ENCODE assay signal across 8 mouse cellular contexts in the genomic region with DNA sequence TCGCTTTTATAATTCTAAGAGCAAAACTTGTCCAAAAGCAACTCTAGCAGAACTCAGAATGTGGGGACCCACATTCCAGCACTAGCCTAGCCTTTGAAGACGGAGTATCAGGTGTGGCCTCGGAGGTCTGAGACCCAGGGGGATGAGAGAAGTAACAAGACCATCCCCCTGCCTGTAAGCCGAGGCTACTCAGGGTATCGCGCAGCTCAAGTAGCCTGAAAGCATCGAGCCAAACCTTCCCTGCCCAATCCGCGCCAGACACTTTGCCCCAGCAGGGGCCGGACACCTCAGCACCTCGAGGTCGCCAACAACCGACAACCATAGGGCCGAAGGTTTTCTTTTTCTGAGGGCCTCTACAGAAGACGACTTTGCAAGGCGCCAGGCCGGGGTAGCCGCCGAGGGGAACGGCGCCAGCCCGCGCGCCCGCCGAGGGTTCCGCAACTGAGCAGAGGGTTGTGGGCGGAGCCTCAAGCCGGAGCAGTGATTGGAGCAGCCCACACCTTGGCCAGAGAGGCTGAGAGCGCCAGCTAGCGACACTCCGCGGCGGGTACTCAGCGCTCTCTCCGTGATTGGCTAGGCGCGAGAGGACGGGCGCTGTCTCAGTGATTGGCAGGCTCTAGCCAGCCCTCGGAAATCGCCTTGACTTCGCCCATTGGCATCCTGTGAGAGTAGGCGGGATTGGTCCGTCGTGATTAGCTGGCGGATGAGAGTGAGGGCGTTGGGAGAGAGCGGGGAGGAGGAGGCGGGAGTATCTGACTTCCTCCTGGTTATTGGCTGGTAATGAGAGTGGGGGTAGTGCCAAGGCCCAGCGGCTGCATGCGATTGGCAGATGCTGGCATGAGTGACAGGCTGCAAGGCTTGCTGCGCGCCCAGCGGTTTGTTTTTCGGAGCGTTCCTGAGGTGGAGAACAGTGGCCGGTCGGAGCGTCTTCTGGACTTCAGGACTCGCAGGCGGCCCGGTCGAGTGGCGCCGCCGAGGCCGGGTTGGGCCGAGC. TPM values are rescaled to one million over a fixed set of nuclear protein-coding genes. Genes with fewer than 3 reads are reported as not detected.
DNase-seq lines count a peak whose midpoint lies in the region; ATAC-seq lines count a peak whose summit lies in the region.

Map3k3 (plus strand) TSS at position 906 of the 994 bp plus-strand sequence.

- DNase-seq in adipocyte (ENCODE audit: low spot score), result peak; percentile 100
- DNase-seq in embryo, embryonic 10 days (ENCODE audit: low spot score), result peak; percentile 99
- peak; percentile 96 for DNase-seq in gastrocnemius, postnatal 10 days
- peak; percentile 99 for DNase-seq in induced T-regulatory cell, adult 2 months (ENCODE audit: low read depth)
- DNase-seq in left cerebral cortex, adult 9 months (ENCODE audit: low spot score in 2 of 2), result peak; percentile 100
- DNase-seq in right cerebral cortex, postnatal 14 days, result peak; percentile 97
- DNase-seq in urinary bladder, postnatal 36 days (ENCODE audit: low spot score in 2 of 2), result peak; percentile 97 to 99

- ATAC-seq in megakaryocyte progenitor cell, adult 5-6 weeks (replicated peaks; ENCODE audit: poor library complexity), result peak; percentile 95

RNA-seq across cellular contexts. Expression of gene Map3k3, which starts in this region (rescaled TPM):
- total RNA-seq in gastrocnemius, postnatal 10 days (2021), result 10 to 100 TPM; 26.5 to 33.3 TPM
- total RNA-seq in megakaryocyte progenitor cell, adult 5-6 weeks (2015), result 16.5 and 19.1 TPM in 2 replicates
- 23.8 and 31.4 TPM in 2 replicates for total RNA-seq in megakaryocyte progenitor cell, adult 5-6 weeks (2017)

Comparison
In these comparisons a context has a peak if more than half of its experiments do, and no peak if none do; other contexts are left out.
1. Peak in every context shown above with its lines: DNase-seq and ATAC-seq.